In the genomic region with DNA sequence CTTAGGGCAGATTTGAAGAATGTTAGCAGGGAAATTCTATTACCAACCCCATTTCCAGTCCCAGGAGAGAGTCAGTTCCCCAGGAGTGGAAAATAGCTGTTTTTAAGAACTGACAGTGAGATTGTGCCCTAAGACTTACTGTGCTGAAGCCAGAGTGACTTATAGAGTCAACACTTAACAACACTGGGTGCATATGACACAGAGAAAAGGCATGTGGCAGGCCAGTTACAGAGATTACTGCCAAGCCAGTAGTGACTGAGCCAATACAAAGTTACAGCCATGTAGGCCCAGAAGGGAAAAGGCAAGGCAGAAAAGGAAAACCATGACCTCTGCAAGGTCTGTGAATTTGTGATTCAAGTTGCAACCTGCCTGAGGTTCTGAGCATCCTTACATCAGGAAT, we compare ENCODE assay signal across 28 mouse cellular contexts.
"Had no signal": no experiment of that assay in that cellular context is flagged by ENCODE, and none has a peak within 500 bp of the region (broad histone marks: within the 10 kb centered on the region; RNA-seq: fewer than 3 reads in every experiment).

No protein-coding gene starts in this region.

- H3K4me2 ChIP-seq: heart, embryonic 12.5 days; hindbrain, embryonic 12.5 days; hindbrain, embryonic 14.5 days; intestine, embryonic 15.5 days; limb, embryonic 12.5 days; liver, embryonic 11.5 days; liver, embryonic 13.5 days; liver, embryonic 15.5 days had no signal

- H3K4me1 ChIP-seq: heart, embryonic 10.5 days; heart, embryonic 12.5 days; hindbrain, embryonic 10.5 days; hindbrain, embryonic 12.5 days; intestine, embryonic 15.5 days; limb, embryonic 10.5 days; limb, embryonic 12.5 days; liver, embryonic 13.5 days; liver, embryonic 15.5 days had no signal

- H3K27ac ChIP-seq: heart, embryonic 10.5 days; hindbrain, embryonic 10.5 days; hindbrain, embryonic 12.5 days; hindbrain, embryonic 14.5 days; intestine, embryonic 15.5 days; left cerebral cortex, adult 2 months; limb, embryonic 10.5 days; limb, embryonic 12.5 days; liver, embryonic 13.5 days; liver, embryonic 15.5 days had no signal

- H3K27me3 ChIP-seq: heart, embryonic 12.5 days; hindbrain, embryonic 12.5 days; intestine, embryonic 15.5 days; limb, embryonic 12.5 days; liver, embryonic 13.5 days; liver, embryonic 15.5 days had no signal

- H3K9me3 ChIP-seq: heart, embryonic 10.5 days; hindbrain, embryonic 10.5 days; hindbrain, embryonic 12.5 days; intestine, embryonic 15.5 days; limb, embryonic 10.5 days; limb, embryonic 12.5 days; liver, embryonic 13.5 days; liver, embryonic 15.5 days had no signal

- H3K9ac ChIP-seq: heart, embryonic 12.5 days; hindbrain, embryonic 12.5 days; hindbrain, embryonic 14.5 days; intestine, embryonic 15.5 days; limb, embryonic 12.5 days; liver, embryonic 13.5 days; liver, embryonic 15.5 days; liver, postnatal 0 days had no signal

- ATAC-seq: hindbrain, embryonic 16.5 days; inflammation-experienced regulatory T-cells, adult 6 months; intestine, embryonic 15.5 days; intestine, postnatal 0 days; liver, postnatal 0 days had no signal

- DNase-seq: gastrocnemius, postnatal 10 days; gastrocnemius, postnatal 25 days; heart, adult 18-20 months; heart, postnatal 10 days; heart, postnatal 4 days; kidney, adult 18-20 months; kidney, adult 8-10 months; kidney, postnatal 10 days; kidney, postnatal 25 days; kidney, postnatal 4 days; liver; liver, embryonic 13.5 days; liver, postnatal 0 days; lung, adult 2 months had no signal

- H3K36me3 ChIP-seq: heart, embryonic 10.5 days; heart, embryonic 12.5 days; hindbrain, embryonic 10.5 days; hindbrain, embryonic 12.5 days; intestine, embryonic 15.5 days; limb, embryonic 10.5 days; limb, embryonic 12.5 days; liver, embryonic 13.5 days; liver, embryonic 15.5 days had no signal

- H3K4me3 ChIP-seq: heart, embryonic 10.5 days; heart, embryonic 12.5 days; hindbrain, embryonic 10.5 days; hindbrain, embryonic 12.5 days; intestine, embryonic 15.5 days; left cerebral cortex, adult 2 months; limb, embryonic 10.5 days; limb, embryonic 12.5 days; liver, embryonic 13.5 days; liver, embryonic 15.5 days had no signal
